8 mouse cellular contexts compared by ENCODE assay signal in the genomic region with DNA sequence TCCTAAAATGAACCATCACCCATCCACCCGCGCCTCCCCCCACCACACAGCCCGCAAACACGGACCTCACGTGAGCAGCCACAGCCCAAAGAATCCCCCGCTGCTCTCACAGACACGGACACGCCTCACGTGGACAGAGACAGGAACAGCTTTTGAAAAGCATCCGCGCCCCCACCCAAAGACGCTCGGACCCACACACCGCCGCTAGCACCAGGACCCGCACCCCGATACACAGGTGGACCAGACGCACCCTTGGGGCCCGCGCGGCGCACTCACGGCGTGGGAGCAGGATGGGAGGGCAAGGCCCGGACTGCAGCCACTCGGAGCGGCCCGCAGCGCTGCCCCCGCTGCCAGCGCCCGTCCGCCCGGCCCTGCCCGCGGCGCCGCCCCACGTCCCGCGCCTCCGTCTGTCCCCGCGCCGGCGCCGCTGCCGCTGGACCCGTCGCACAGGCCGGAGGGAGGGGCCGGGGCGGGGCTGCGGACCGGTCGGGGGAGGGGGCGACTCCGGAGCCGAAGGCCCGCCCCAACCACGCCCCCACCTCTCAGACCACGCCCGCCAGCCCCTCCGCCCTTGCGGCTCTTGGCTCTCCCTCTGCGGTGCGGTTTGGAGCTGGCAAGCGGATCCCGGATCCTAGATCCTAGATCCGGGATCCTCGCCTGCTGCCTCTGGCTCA. TPM values are rescaled to one million over a fixed set of nuclear protein-coding genes. Genes with fewer than 3 reads are reported as not detected.
DNase-seq lines count a peak whose midpoint lies in the region; ATAC-seq and TF ChIP-seq lines count a peak whose summit lies in the region.

Gene Trim3 (minus strand): TSS at position 445 of the 674 bp plus-strand sequence.

- intact Hi-C loops in heart, postnatal 14 days (cut with DNase I): loop anchor here (5.0 kb wide), 1 partner anchor 179 kb away; the partner anchor contains the start of gene Mrpl17

- WGBS in forebrain, embryonic 15.5 days: under 1% methylated on average over 61 of the region's 71 CpGs
- WGBS in liver, postnatal 0 days (ENCODE audit: insufficient replicate concordance): under 1% methylated on average over 70 of the region's 71 CpGs
- under 1% methylated on average over 63 of the region's 71 CpGs for WGBS in neural tube, embryonic 14.5 days

- H3K4me2 ChIP-seq in forebrain, embryonic 15.5 days (replicated peaks): peak within 1 kb of the TSS; percentile 78
- peak within 1 kb of the TSS; percentile 97 for H3K4me2 ChIP-seq in liver, postnatal 0 days (ENCODE audit: low read depth, low read length)
- H3K4me2 ChIP-seq in neural tube, embryonic 14.5 days (ENCODE audit: low read depth, low read length): peak within 1 kb of the TSS; percentile 77

- H3K9ac ChIP-seq in ES-E14 (ENCODE audit: insufficient read depth, low read depth, low read length, poor library complexity, severe bottlenecking): peak within 1 kb of the TSS; percentile 91
- H3K9ac ChIP-seq in forebrain, embryonic 15.5 days (replicated peaks): peak within 1 kb of the TSS; percentile 96
- peak within 1 kb of the TSS; percentile 74 for H3K9ac ChIP-seq in liver, postnatal 0 days (replicated peaks)
- H3K9ac ChIP-seq in neural tube, embryonic 14.5 days (replicated peaks; ENCODE audit: low read depth, low read length): peak within 1 kb of the TSS; percentile 85

- no peaks in the 10 kb centered on the region for H3K27me3 ChIP-seq in forebrain, embryonic 15.5 days
- no peaks in the 10 kb centered on the region for H3K27me3 ChIP-seq in liver, postnatal 0 days (ENCODE audit: insufficient read depth, low read length)
- no peaks in the 10 kb centered on the region for H3K27me3 ChIP-seq in neural tube, embryonic 14.5 days (ENCODE audit: control insufficient read depth, insufficient read depth, low read length)
- H3K27me3 ChIP-seq in testis, adult 2 months (ENCODE audit: control insufficient read depth, insufficient read depth, low read length): no peaks in the 10 kb centered on the region; the same call in 1 of the 2 replicates

- H3K9me3 ChIP-seq in ES-E14 (ENCODE audit: control insufficient read depth, insufficient read depth, low read depth, low read length): no peaks in the 10 kb centered on the region
- H3K9me3 ChIP-seq in forebrain, embryonic 15.5 days: no peaks in the 10 kb centered on the region
- H3K9me3 ChIP-seq in liver, postnatal 0 days (ENCODE audit: low read length): no peaks in the 10 kb centered on the region
- no peaks in the 10 kb centered on the region for H3K9me3 ChIP-seq in neural tube, embryonic 14.5 days (ENCODE audit: control insufficient read depth, low read length)

- peak; percentile 70 for DNase-seq in ES-E14 (ENCODE audit: low read depth, low spot score)
- DNase-seq in cerebellum, adult 11-12 months: peak; percentile 92
- DNase-seq in heart, postnatal 14 days: peak; percentile 95
- peak; percentile 88 for DNase-seq in layer of hippocampus, adult 11-12 months (ENCODE audit: low spot score)
- peak; percentile 91 for DNase-seq in liver, postnatal 0 days

- in situ Hi-C loops in ES-E14 (cut with MboI; ENCODE audit: low sequenced_read_pairs in 2 of 2, unreplicated experiment in 2 of 2): no loop called here

- no peak for TF ChIP-seq CTCF in liver, postnatal 0 days (IDR thresholded peaks at IDR 0.05; ENCODE audit: low read depth)
- TF ChIP-seq CTCF in testis, adult 2 months (IDR thresholded peaks at IDR 0.05; ENCODE audit: control insufficient read depth, insufficient read depth, insufficient replicate concordance, low read depth, low read length): no peak

- peaks cover 0 to 2% of the 10 kb centered on the region in 2 experiments; a peak in 1 of 4 replicates for H3K4me1 ChIP-seq in ES-E14 (ENCODE audit: control insufficient read depth in 2 of 2, insufficient read depth in 2 of 2, low read length in 2 of 2, poor library complexity in 1 of 2)
- peaks cover 47% of the 10 kb centered on the region for H3K4me1 ChIP-seq in forebrain, embryonic 15.5 days
- peaks cover 5% of the 10 kb centered on the region for H3K4me1 ChIP-seq in liver, postnatal 0 days (ENCODE audit: insufficient read depth)
- peaks cover 41% of the 10 kb centered on the region for H3K4me1 ChIP-seq in neural tube, embryonic 14.5 days (ENCODE audit: control insufficient read depth, insufficient read depth, low read length)
- peaks cover 7% of the 10 kb centered on the region for H3K4me1 ChIP-seq in testis, adult 2 months (ENCODE audit: control insufficient read depth, insufficient read depth, low read length)

- no peak for TF ChIP-seq POLR2A in testis, adult 2 months (IDR thresholded peaks at IDR 0.05; ENCODE audit: control insufficient read depth, low read depth, low read length)

- H3K27ac ChIP-seq in ES-E14 (ENCODE audit: insufficient read depth, low read depth, low read length, poor library complexity, severe bottlenecking): no peak within 1 kb of the TSS
- H3K27ac ChIP-seq in forebrain, embryonic 15.5 days (replicated peaks): peak within 1 kb of the TSS; percentile 83
- H3K27ac ChIP-seq in liver, postnatal 0 days (ENCODE audit: low read depth): no peak within 1 kb of the TSS
- peak within 1 kb of the TSS; percentile 88 for H3K27ac ChIP-seq in neural tube, embryonic 14.5 days (ENCODE audit: low read depth, low read length)
- H3K27ac ChIP-seq in testis, adult 2 months (ENCODE audit: control insufficient read depth, insufficient read depth, low read depth, low read length): peak within 1 kb of the TSS; percentile 55

- peaks cover 16% of the 10 kb centered on the region; the same call in 1 of the 2 replicates for H3K36me3 ChIP-seq in ES-E14 (ENCODE audit: control insufficient read depth, insufficient read depth, low read length, poor library complexity, severe bottlenecking)
- H3K36me3 ChIP-seq in forebrain, embryonic 15.5 days: peaks cover 20% of the 10 kb centered on the region
- H3K36me3 ChIP-seq in liver, postnatal 0 days (replicated peaks; ENCODE audit: insufficient read depth, low read length): peaks cover 18% of the 10 kb centered on the region
- peaks cover 14% of the 10 kb centered on the region for H3K36me3 ChIP-seq in neural tube, embryonic 14.5 days (ENCODE audit: control insufficient read depth, insufficient read depth, low read length)
- no peaks in the 10 kb centered on the region for H3K36me3 ChIP-seq in testis, adult 2 months (ENCODE audit: control insufficient read depth, insufficient read depth, low read length)

- H3K4me3 ChIP-seq in ES-E14 (ENCODE audit: insufficient read depth in 1 of 2, low read depth in 1 of 2, low read length in 2 of 2, poor library complexity in 1 of 2, severe bottlenecking in 1 of 2): peak within 1 kb of the TSS; percentile 76 to 95
- H3K4me3 ChIP-seq in forebrain, embryonic 15.5 days: peak within 1 kb of the TSS; percentile 95
- peak within 1 kb of the TSS; percentile 71 for H3K4me3 ChIP-seq in liver, postnatal 0 days (ENCODE audit: low read depth, low read length)
- peak within 1 kb of the TSS; percentile 85 for H3K4me3 ChIP-seq in neural tube, embryonic 14.5 days (ENCODE audit: low read depth, low read length)
- H3K4me3 ChIP-seq in testis, adult 2 months (ENCODE audit: control insufficient read depth, low read depth, low read length): peak within 1 kb of the TSS; percentile 87

- ATAC-seq in forebrain, embryonic 15.5 days (replicated peaks): peak; percentile 87
- ATAC-seq in liver, postnatal 0 days: peak; percentile 95
- peak; percentile 86 for ATAC-seq in neural tube, embryonic 14.5 days (ENCODE audit: low read depth)

- TF ChIP-seq EP300 in liver, postnatal 0 days (IDR thresholded peaks at IDR 0.05; ENCODE audit: low read depth): no peak

TF ChIP-seq in ES-E14, 5 proteins besides CTCF, POLR2A, EP300 and RAD21:
- no peak for TF ChIP-seq ZC3H11A (IDR thresholded peaks at IDR 0.05; ENCODE audit: borderline replicate concordance, low read depth, low read length)
- no peak for TF ChIP-seq CHD2 (IDR thresholded peaks at IDR 0.05; ENCODE audit: low read depth, low read length)
TF ChIP-seq in ES-E14: peak in this region for 0.

RNA-seq across cellular contexts. Expression of gene Trim3, which starts in this region (rescaled TPM):
- 28.5 and 29.5 TPM in 2 replicates for total RNA-seq in ES-E14 (2012; rRNA removed)
- 69.4 and 72.3 TPM in 2 replicates for polyA plus RNA-seq in forebrain, embryonic 15.5 days (2015; fragmentation: Nextera tagmentation; extraction: Ambion mirVana)
- 10 to 100 TPM; 29.7 to 34.0 TPM for total RNA-seq in heart, postnatal 14 days (2021)
- polyA plus RNA-seq in liver, postnatal 0 days (2015; fragmentation: Nextera tagmentation; extraction: Ambion mirVana): 3.0 and 4.0 TPM in 2 replicates
- 92.3 and 93.1 TPM in 2 replicates for polyA plus RNA-seq in neural tube, embryonic 14.5 days (2014; fragmentation: Nextera tagmentation; extraction: Ambion mirVana)
- polyA plus RNA-seq in testis, adult 2 months (2012; rRNA removed): 4.6 and 5.1 TPM in 2 replicates

Comparison
In these comparisons a context has a peak if more than half of its experiments do, and no peak if none do; other contexts are left out.
1. RNA of gene Trim3 (polyA plus RNA-seq): 92.3 to 93.1 TPM in neural tube, embryonic 14.5 days and 69.4 to 72.3 TPM in forebrain, embryonic 15.5 days; 4.6 to 5.1 TPM in testis, adult 2 months and 3.0 to 4.0 TPM in liver, postnatal 0 days; every median in the first group is over 10 times any median in the second.
2. H3K27ac ChIP-seq: peak in forebrain, embryonic 15.5 days (single experiment), neural tube, embryonic 14.5 days (single experiment) and testis, adult 2 months (single experiment); none in ES-E14 (single experiment) and liver, postnatal 0 days (single experiment).
3. Peak in every context shown above with its lines, with median percentiles within 50 percentile points of each other: DNase-seq, H3K4me3 ChIP-seq, H3K9ac ChIP-seq, ATAC-seq and H3K4me2 ChIP-seq.